Mouse (Mus musculus) 416B (cell line): ENCODE data around the gene Zdhhc6.

Experiments used
- DNase-seq: peaks from one replicate; pipeline ENCODE4 v3.0.0; 2011; ENCODE audit warnings: low read depth

Gene Zdhhc6

GRCm38 (mm10) chr19:55315452-55316108 lies at the start of gene Zdhhc6:
Gene Zdhhc6, minus strand, starts transcription at chr19:55316032.
- no peak for DNase-seq

GRCm38 (mm10) chr19:55362606-55363005 lies 46.8 kb upstream of the Zdhhc6 start:
- DNase-seq, result no peak

GRCm38 (mm10) chr19:55350673-55351378 lies 35.0 kb upstream of the Zdhhc6 start:
- no peak for DNase-seq

GRCm38 (mm10) chr19:55348187-55348586 lies 32.4 kb upstream of the Zdhhc6 start:
- DNase-seq, result peak; percentile 5

- no peak for DNase-seq
Measured at GRCm38 (mm10) chr19:55343274-55343673, 27.4 kb upstream of the Zdhhc6 start.

DNA sequence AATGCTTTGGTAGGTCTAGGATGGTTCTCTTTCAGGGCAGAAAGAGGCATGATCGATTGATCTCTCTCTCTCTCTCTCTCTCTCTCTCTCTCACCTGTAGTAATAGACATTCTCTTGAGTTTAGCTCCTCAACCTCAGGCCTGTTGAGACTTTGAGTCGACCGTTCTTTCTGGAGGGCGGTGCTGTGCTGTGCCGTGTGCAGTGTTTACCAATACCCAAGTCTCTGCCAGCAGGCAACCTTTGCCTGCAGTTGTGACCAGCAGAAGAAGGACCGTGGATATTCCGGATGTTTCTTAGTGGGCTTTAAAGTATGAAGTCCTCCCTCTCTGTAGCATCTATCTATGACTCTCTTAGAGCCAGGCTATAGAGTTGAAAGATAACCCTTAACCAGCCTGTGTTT lies 26.6 kb upstream of the Zdhhc6 start:
- no peak for DNase-seq

GRCm38 (mm10) chr19:55341377-55341776 lies 25.5 kb upstream of the Zdhhc6 start:
- DNase-seq, result no peak

DNA sequence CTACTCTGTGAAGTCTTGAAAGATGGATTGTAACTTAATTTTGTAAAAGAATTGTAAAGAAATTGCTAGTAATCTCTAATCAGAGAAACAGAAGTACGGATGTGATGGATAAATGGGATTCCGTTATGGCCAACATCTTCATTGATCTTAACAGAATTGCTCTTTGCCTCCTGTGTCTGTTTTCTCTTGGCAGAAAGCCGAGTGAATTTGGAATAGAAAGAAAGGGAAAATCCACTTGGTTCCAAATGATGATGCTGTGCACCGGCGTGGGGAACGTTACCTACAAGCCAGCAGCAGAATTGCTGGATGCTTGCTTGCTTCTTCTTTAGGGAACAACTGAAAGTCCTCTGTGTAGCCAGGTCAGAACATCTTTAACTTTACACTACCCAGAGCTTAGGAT lies 24.7 kb upstream of the Zdhhc6 start:
- DNase-seq, result no peak

GRCm38 (mm10) chr19:55337664-55338063 lies 21.8 kb upstream of the Zdhhc6 start:
- DNase-seq, result no peak

DNA sequence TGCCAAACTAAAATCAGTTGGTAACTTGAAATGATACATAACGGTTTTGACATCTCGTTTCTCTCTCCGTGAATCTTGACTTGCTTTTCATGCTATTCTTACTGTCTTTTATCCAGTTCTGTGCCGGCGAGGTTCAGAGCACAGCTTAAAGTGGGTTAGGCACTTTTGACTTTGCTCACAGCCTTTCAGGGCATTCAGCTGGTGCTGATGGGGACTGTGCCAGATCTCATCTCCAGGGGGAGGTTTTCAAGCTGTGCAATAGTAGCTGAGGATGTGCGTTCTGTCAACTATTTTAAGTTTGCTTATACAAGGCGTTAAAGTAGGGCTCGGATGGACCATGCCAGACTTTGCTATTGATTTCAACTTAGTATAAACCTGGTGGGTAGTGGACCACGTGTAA lies 21.2 kb upstream of the Zdhhc6 start:
- no peak for DNase-seq

GRCm38 (mm10) chr19:55336441-55336840 lies 20.6 kb upstream of the Zdhhc6 start:
- DNase-seq, result no peak

- peak; percentile 49 for DNase-seq
Measured at GRCm38 (mm10) chr19:55335881-55336280, 20.0 kb upstream of the Zdhhc6 start.

DNA sequence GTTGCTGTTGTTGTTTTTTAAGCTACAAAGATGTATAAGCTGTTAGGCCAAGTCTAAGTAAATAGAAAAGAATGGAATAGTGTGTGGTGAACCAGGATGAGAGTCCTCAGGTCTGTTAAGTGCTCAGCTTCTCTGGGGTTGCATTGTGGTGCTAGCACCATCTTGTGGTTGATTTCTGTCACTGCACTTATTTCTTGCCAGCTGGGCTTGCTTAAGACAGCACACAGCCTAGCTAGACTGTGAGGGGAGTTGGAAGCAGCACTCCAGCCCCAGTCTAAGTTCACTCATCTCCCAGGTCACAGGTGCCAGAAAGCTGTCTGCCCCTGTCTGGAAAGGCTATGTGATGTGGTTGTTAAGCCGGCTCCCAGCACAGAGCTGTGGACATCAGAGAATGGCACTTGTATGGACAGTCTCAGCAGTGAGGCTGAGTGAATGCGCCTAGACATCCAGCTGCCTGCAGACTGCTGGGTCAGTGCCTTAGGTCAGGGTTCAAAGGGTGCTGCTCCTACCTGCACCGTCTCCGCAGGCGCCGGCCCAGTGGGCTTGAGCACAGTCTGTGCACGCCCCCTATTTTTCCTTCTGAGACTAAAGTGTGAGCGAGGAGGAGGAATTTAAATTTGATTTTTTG lies 16.9 kb upstream of the Zdhhc6 start:
- peak; percentile 86 for DNase-seq

GRCm38 (mm10) chr19:55331776-55332175 lies 15.9 kb upstream of the Zdhhc6 start:
- no peak for DNase-seq

DNA sequence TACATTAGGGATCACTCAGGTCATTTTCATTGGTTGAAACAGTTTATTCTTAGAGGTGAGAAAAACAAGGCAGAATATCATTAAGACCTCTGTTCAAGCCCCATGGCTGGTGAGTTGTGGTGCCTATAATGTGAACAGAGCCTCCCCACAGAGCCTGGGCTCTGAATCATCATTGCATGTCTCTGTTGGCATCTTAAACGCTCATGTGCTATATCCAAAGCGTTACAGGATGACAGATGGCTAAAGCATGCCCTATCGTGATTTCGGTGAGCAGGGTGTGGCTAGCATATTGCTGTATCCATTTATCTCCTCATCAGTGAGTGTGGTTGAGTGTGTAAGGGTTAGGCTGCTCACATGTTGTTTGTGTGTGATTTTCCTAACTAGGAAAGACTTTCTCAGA lies 11.7 kb upstream of the Zdhhc6 start:
- DNase-seq, result no peak

- DNase-seq, result no peak
Measured at GRCm38 (mm10) chr19:55322604-55323003, 6.8 kb upstream of the Zdhhc6 start.

GRCm38 (mm10) chr19:55319521-55319920 lies 3.7 kb upstream of the Zdhhc6 start:
- no peak for DNase-seq

GRCm38 (mm10) chr19:55319036-55319435 lies 3.2 kb upstream of the Zdhhc6 start:
- DNase-seq, result no peak

DNA sequence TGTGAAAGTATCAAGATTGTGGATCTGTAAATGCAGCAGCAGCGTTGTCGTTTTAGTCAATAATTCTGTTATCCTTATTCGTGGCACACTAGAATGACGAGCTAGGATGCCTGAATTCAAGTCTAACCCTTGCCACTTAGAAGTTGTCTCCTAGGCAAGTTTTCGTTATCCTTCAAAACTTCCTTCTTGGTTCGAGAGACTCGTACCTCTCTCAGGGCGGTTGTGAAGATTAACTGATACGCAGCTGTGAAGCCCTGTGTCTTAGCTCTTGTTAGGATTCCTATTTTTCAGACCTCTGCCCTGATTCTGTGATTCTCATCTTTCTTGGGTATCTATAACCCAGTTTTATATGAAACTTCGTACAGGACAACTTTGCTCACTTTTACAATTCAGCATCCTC lies 1.1 kb upstream of the Zdhhc6 start:
- DNase-seq, result peak; percentile 11

GRCm38 (mm10) chr19:55316109-55316714 lies 380 bp upstream of the Zdhhc6 start, which contains the start of gene Vti1a:
Gene Vti1a, plus strand, starts transcription at chr19:55316295.
- peak; percentile 96 for DNase-seq

GRCm38 (mm10) chr19:55313649-55314048 lies 2.2 kb downstream of the Zdhhc6 start:
- no peak for DNase-seq

GRCm38 (mm10) chr19:55311874-55312273 lies 4.0 kb downstream of the Zdhhc6 start:
- DNase-seq, result no peak

DNA sequence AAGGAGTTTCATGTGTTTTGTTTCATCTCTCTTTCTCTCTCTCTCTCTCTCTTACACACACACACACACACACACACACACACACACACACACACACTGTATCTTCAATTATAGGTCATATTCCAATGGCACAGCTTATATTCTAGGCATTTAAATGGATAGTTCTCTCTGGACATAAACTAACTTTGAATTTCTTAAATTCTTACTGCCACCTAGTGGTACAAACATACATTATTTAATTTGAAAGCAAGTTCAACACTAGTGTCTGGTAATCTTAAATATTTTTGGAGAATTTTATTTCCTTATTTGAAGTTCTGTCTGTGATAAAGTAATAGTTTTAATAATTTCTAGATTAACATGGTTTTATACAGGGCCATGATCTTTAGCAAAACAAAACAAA lies 10.8 kb downstream of the Zdhhc6 start:
- DNase-seq, result peak; percentile 67
